Mouse (Mus musculus) kidney, adult 10 weeks (tissue): Measurements from ENCODE around the gene Kif21a. TPM values are rescaled to one million over a fixed set of nuclear protein-coding genes. Genes with fewer than 3 reads are reported as not detected.

Source experiments
- polyA plus RNA-seq: library from polyadenylated mRNA; stranded (reverse); fragments of 350-450 nt; fragmentation: Illumina TruSeq; extraction: RNeasy Lipid Tissue Mini Kit (QIAGEN cat#74804); gene quantifications from one replicate; pipeline ENCODE4 v1.2.3, GENCODE M21; 2014; ENCODE audit warnings: low read depth, low replicate concordance

Gene Kif21a
- 45.1 TPM for polyA plus RNA-seq

GRCm38 (mm10) chr15:91049496-91050441, at the start of gene Kif21a:
TSS of gene Kif21a (minus strand) at chr15:91049948.

Other genes starting within 250 kb of the Kif21a start
- gene Abcd2, start 141.9 kb upstream of the Kif21a start, polyA plus RNA-seq: 0.61 TPM
- gene CN725425, start 149.5 kb upstream of the Kif21a start, polyA plus RNA-seq: not detected